Mouse (Mus musculus) cortical plate, adult 2 months (tissue): ENCODE data around the gene Trim26.

Source experiments
- CTCF ChIP-seq: fragments of 200-500 bp; IDR thresholded peaks from 2 replicates; pipeline ENCODE4 v1.5.1; 2011; ENCODE audit warnings: mild to moderate bottlenecking, control low read depth, low read length; ENCODE audit not compliant: insufficient read depth; ENCODE audit errors: extremely low read depth
- POLR2A ChIP-seq: fragments of 200-500 bp; IDR thresholded peaks from 2 replicates; pipeline ENCODE4 v1.6.1; 2011; ENCODE audit warnings: mild to moderate bottlenecking, low read length, control low read depth; ENCODE audit not compliant: insufficient read depth; ENCODE audit errors: extremely low read depth

DNA sequence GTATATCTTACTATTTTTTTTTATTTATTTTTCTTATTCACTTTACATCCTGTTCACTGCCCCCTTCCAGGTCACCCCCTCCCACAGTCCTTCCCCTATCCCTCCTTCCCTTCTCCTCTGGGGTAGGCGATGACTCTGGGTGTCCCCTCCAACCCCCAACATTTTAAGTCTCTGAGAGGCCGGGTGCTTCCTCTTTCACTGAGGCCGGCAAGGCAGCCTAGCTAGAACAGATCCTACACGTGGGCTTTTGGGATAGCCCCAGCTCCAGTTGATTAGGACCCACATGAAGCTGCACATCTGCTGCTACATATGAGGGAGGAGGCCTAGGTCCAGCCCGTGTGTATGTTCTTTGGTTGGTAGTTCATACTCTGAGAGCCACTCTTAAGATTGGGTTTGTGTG is 2.1 kb downstream of the Trim26 start:
- TF ChIP-seq POLR2A (no peak), CTCF (no peak)
